Mouse (Mus musculus): ENCODE data around the gene Camk1g. TPM values are rescaled to one million over a fixed set of nuclear protein-coding genes. Genes with fewer than 3 reads are reported as not detected.

Camk1g gene
- polyA plus RNA-seq, 1 experiment from 2014 or later: 12.2 TPM

GRCm38 (mm10) chr1:193398728-193399437 is 28.8 kb upstream of the Camk1g start:
- no peak for DNase-seq (ENCODE audit: low spot score)
- Histone ChIP-seq H3K9me3 (ENCODE audit: control insufficient read depth, low read length) (no peaks in the 10 kb centered on the region), H3K27me3 (ENCODE audit: control insufficient read depth, insufficient read depth, low read length) (no peaks in the 10 kb centered on the region), H3K9ac (ENCODE audit: low read depth, low read length) (no peak overlapping the region), H3K27ac (ENCODE audit: low read depth, low read length) (no peak overlapping the region), H3K36me3 (ENCODE audit: control insufficient read depth, insufficient read depth, low read length) (no peaks in the 10 kb centered on the region), H3K4me2 (replicated peaks; ENCODE audit: low read depth, low read length) (no peak overlapping the region), H3K4me3 (ENCODE audit: low read depth, low read length) (no peak overlapping the region), H3K4me1 (replicated peaks; ENCODE audit: control insufficient read depth, insufficient read depth, low read length) (no peaks in the 10 kb centered on the region)
- ATAC-seq (ENCODE audit: low FRiP score): no peak
- 69% methylated on average over 2 of the region's 2 CpGs for WGBS

DNA sequence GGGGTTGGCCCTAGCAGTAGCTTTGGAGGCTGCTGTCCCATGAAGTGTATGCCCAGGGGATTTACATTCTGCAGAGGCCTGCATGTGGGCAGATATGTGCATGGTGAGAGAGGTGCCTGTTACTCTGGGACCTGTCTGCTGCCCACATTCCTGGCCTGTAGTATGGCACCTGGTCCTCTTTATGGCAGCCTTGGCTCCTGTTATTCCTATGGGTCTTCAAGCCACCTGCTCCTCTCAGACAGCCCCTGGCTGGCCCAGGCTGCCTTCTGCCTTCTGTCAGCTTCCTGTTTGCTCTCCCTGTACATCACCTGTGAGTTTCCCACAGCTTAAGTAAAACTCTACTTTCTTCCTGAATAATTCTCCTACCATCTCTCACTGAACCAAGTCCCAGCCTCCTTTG is 27.0 kb upstream of the Camk1g start:
- ATAC-seq (ENCODE audit: low FRiP score) (no peak), DNase-seq (ENCODE audit: low spot score) (no peak)
- Histone ChIP-seq H3K9ac (ENCODE audit: low read depth, low read length) (no peak overlapping the region), H3K36me3 (ENCODE audit: control insufficient read depth, insufficient read depth, low read length) (no peaks in the 10 kb centered on the region), H3K27me3 (ENCODE audit: control insufficient read depth, insufficient read depth, low read length) (no peaks in the 10 kb centered on the region), H3K9me3 (ENCODE audit: control insufficient read depth, low read length) (no peaks in the 10 kb centered on the region), H3K4me1 (replicated peaks; ENCODE audit: control insufficient read depth, insufficient read depth, low read length) (no peaks in the 10 kb centered on the region), H3K27ac (ENCODE audit: low read depth, low read length) (no peak overlapping the region), H3K4me2 (replicated peaks; ENCODE audit: low read depth, low read length) (no peak overlapping the region), H3K4me3 (ENCODE audit: low read depth, low read length) (no peak overlapping the region)

DNA sequence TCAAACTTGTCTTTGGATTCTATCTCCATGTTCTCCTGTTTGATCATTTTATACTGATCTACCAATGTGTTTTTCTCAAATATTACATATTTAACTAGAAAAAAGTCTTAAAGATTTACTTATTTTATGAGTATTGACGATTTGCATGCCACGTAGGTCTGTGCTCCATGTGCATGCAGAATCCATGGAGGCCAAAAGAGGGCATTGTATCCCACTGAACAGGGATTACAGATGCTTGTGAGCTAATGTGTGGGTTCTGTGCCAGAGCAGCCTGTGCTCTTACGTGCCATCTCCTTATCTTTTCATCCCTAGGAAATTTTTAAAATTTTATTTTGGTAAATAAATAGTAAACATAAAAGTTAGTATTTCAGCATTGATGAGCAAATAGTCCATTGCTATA is 22.2 kb upstream of the Camk1g start:
- Histone ChIP-seq H3K9me3 (ENCODE audit: control insufficient read depth, low read length) (no peaks in the 10 kb centered on the region), H3K27ac (ENCODE audit: low read depth, low read length) (no peak overlapping the region), H3K36me3 (ENCODE audit: control insufficient read depth, insufficient read depth, low read length) (no peaks in the 10 kb centered on the region), H3K27me3 (ENCODE audit: control insufficient read depth, insufficient read depth, low read length) (no peaks in the 10 kb centered on the region), H3K4me2 (replicated peaks; ENCODE audit: low read depth, low read length) (no peak overlapping the region), H3K4me3 (ENCODE audit: low read depth, low read length) (no peak overlapping the region), H3K4me1 (replicated peaks; ENCODE audit: control insufficient read depth, insufficient read depth, low read length) (peaks cover 3% of the 10 kb centered on the region), H3K9ac (ENCODE audit: low read depth, low read length) (no peak overlapping the region)
- no peak for ATAC-seq (ENCODE audit: low FRiP score)
- WGBS: 86% methylated on average over 3 of the region's 3 CpGs
- no peak for DNase-seq (ENCODE audit: low spot score)

DNA sequence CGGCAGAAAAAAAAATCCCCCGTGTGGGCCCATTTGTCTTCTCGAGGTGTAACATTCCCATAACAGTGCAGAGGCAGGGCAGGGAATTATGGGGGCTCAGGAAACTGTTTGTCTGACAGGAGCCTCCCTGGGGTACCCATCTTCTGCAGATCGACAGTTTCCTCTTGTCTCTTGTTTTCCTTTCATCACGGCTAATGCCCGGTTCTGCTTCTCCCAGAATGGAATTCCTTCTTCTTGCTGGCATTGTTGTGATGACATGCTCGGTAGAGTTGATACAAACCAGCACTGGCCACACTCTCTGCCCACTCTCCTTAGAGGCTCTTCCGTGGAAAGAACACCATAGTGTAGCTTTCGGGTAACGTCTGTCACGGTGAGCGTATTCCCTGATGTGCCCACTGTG is 19.9 kb upstream of the Camk1g start:
- H3K9ac ChIP-seq (ENCODE audit: low read depth, low read length): no peak overlapping the region
- H3K4me1 ChIP-seq (replicated peaks; ENCODE audit: control insufficient read depth, insufficient read depth, low read length): peaks cover 6% of the 10 kb centered on the region
- H3K4me2 ChIP-seq (replicated peaks; ENCODE audit: low read depth, low read length): no peak overlapping the region
- H3K27me3 ChIP-seq (ENCODE audit: control insufficient read depth, insufficient read depth, low read length): no peaks in the 10 kb centered on the region
- no peak for DNase-seq (ENCODE audit: low spot score)
- ATAC-seq (ENCODE audit: low FRiP score): no peak
- no peak overlapping the region for H3K4me3 ChIP-seq (ENCODE audit: low read depth, low read length)
- no peaks in the 10 kb centered on the region for H3K9me3 ChIP-seq (ENCODE audit: control insufficient read depth, low read length)
- no peaks in the 10 kb centered on the region for H3K36me3 ChIP-seq (ENCODE audit: control insufficient read depth, insufficient read depth, low read length)
- WGBS: 36% methylated on average over 12 of the region's 12 CpGs
- H3K27ac ChIP-seq (ENCODE audit: low read depth, low read length): peak overlapping the region; percentile 76

DNA sequence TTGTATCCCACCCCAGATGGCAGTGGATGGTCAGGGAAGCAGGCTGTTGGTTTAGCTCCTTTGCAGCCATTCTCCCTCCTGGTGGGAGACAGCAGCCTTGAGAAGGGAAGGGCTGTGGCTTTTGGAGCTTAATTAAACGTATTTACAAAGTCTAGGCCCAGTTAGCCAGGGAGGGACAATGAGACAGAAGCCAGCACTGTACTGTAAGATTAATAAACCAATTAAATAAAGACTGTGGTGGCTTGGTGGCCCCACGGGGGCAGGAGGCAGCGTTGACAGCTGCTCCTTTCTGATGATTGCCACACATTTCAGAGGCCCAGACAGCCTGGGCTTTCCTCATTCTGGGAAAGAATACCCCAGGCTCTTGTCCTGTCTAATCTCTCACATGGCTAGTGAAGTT is 19.4 kb upstream of the Camk1g start:
- Histone ChIP-seq H3K36me3 (ENCODE audit: control insufficient read depth, insufficient read depth, low read length) (no peaks in the 10 kb centered on the region), H3K4me3 (ENCODE audit: low read depth, low read length) (no peak overlapping the region), H3K27me3 (ENCODE audit: control insufficient read depth, insufficient read depth, low read length) (no peaks in the 10 kb centered on the region), H3K4me1 (replicated peaks; ENCODE audit: control insufficient read depth, insufficient read depth, low read length) (peaks cover 6% of the 10 kb centered on the region), H3K9me3 (ENCODE audit: control insufficient read depth, low read length) (no peaks in the 10 kb centered on the region), H3K27ac (ENCODE audit: low read depth, low read length) (peak overlapping the region; percentile 76), H3K4me2 (replicated peaks; ENCODE audit: low read depth, low read length) (no peak overlapping the region), H3K9ac (ENCODE audit: low read depth, low read length) (no peak overlapping the region)
- ATAC-seq (ENCODE audit: low FRiP score) (peak; percentile 55; the same call in 1 of the 2 replicates), DNase-seq (ENCODE audit: low spot score) (peak; percentile 45)
- 18% methylated on average over 3 of the region's 3 CpGs for WGBS

DNA sequence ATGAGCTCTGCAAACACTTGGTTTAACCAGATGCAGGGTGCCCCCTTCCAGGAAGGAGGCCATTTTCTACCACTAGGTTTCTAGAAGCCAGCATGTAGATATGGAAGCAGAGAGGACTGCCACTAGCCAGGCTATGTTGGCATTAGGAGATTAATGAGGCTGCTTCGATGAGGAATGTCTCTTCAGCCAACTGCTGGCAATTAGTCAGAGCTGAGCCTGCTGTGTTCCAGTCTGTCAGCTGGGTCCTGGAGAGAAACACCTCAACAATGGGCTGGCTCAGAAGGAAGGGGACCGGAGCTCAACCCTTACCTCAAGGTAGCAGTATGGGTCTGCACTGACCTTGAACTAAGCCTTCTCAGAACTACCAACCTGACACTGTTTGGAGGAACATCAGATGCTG is 17.1 kb upstream of the Camk1g start:
- Histone ChIP-seq H3K4me2 (replicated peaks; ENCODE audit: low read depth, low read length) (no peak overlapping the region), H3K27me3 (ENCODE audit: control insufficient read depth, insufficient read depth, low read length) (no peaks in the 10 kb centered on the region), H3K4me3 (ENCODE audit: low read depth, low read length) (no peak overlapping the region), H3K9me3 (ENCODE audit: control insufficient read depth, low read length) (no peaks in the 10 kb centered on the region), H3K4me1 (replicated peaks; ENCODE audit: control insufficient read depth, insufficient read depth, low read length) (peaks cover 6% of the 10 kb centered on the region), H3K27ac (ENCODE audit: low read depth, low read length) (no peak overlapping the region), H3K36me3 (ENCODE audit: control insufficient read depth, insufficient read depth, low read length) (no peaks in the 10 kb centered on the region), H3K9ac (ENCODE audit: low read depth, low read length) (no peak overlapping the region)
- ATAC-seq (ENCODE audit: low FRiP score): no peak
- no peak for DNase-seq (ENCODE audit: low spot score)
- 43% methylated on average over 2 of the region's 2 CpGs for whole genome bisulfite sequencing

DNA sequence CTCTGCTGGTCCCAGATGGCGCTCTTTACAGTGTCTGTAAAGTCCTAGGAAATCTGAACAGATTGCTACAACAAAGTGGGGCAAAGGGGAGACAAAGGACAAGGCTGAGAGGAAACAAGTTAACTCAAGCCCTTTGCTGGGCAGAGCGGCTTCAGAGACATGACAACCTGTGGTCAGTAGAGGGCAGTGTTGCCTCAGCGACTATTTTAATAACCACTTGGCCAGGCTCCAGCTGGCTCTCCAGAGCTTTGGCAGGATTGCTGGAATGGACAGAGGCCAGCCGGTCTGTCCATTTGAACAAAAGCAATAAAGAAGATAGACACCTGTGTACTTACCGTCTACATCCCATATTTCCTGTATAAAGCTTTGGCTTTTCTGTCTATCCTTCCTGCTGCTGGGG is 16.0 kb upstream of the Camk1g start:
- Histone ChIP-seq H3K36me3 (ENCODE audit: control insufficient read depth, insufficient read depth, low read length) (no peaks in the 10 kb centered on the region), H3K9ac (ENCODE audit: low read depth, low read length) (no peak overlapping the region), H3K4me1 (replicated peaks; ENCODE audit: control insufficient read depth, insufficient read depth, low read length) (peaks cover 9% of the 10 kb centered on the region), H3K27ac (ENCODE audit: low read depth, low read length) (0 out of 2 replicates have a peak overlapping the region, but pooled peaks have one; percentile 1), H3K4me3 (ENCODE audit: low read depth, low read length) (no peak overlapping the region), H3K4me2 (replicated peaks; ENCODE audit: low read depth, low read length) (no peak overlapping the region), H3K9me3 (ENCODE audit: control insufficient read depth, low read length) (no peaks in the 10 kb centered on the region), H3K27me3 (ENCODE audit: control insufficient read depth, insufficient read depth, low read length) (no peaks in the 10 kb centered on the region)
- WGBS: 2% methylated on average over 5 of the region's 5 CpGs
- DNase-seq (ENCODE audit: low spot score): peak; percentile 92
- 0 out of 2 replicates have a peak, but pooled peaks have one; percentile 9 for ATAC-seq (ENCODE audit: low FRiP score)

DNA sequence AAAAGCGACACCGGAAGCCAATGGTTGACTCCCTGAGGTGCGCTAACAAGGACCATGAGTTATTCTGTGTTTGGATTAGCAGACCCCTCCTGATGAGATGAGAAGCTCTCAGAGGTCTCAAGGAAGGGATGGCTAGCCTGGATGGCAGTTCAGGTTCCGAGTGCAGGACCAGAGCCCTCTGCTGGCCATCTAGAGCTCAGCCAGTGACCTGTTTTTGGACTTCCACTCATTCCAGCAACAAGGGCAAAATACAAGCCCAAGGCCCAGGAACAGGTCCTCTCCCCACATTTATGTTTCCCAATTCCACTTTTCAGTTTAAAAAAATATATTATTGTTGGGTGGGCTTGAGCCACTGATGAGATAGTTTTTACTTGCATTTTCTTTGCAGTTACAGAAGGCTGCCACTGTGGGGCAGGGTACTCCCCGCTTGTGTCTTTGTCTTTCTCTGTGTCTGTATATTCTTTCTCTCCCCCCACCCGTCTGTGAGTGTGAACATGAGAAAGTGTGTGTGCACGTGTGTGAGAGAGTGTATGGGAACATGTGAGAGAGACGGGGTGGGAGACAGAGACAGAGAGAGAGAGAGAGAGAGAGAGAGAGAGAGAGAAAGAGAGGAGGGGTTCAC is 12.9 kb upstream of the Camk1g start:
- WGBS: 5% methylated on average over 8 of the region's 8 CpGs
- peak overlapping the region; percentile 14 for H3K4me3 ChIP-seq (ENCODE audit: low read depth, low read length)
- no peaks in the 10 kb centered on the region for H3K27me3 ChIP-seq (ENCODE audit: control insufficient read depth, insufficient read depth, low read length)
- peak; percentile 73 for ATAC-seq (ENCODE audit: low FRiP score)
- no peak overlapping the region for H3K27ac ChIP-seq (ENCODE audit: low read depth, low read length)
- H3K9ac ChIP-seq (ENCODE audit: low read depth, low read length): no peak overlapping the region
- peaks cover 6% of the 10 kb centered on the region for H3K4me1 ChIP-seq (replicated peaks; ENCODE audit: control insufficient read depth, insufficient read depth, low read length)
- no peaks in the 10 kb centered on the region for H3K36me3 ChIP-seq (ENCODE audit: control insufficient read depth, insufficient read depth, low read length)
- peak overlapping the region; percentile 15 for H3K4me2 ChIP-seq (replicated peaks; ENCODE audit: low read depth, low read length)
- H3K9me3 ChIP-seq (ENCODE audit: control insufficient read depth, low read length): no peaks in the 10 kb centered on the region
- peak; percentile 78 for DNase-seq (ENCODE audit: low spot score)

DNA sequence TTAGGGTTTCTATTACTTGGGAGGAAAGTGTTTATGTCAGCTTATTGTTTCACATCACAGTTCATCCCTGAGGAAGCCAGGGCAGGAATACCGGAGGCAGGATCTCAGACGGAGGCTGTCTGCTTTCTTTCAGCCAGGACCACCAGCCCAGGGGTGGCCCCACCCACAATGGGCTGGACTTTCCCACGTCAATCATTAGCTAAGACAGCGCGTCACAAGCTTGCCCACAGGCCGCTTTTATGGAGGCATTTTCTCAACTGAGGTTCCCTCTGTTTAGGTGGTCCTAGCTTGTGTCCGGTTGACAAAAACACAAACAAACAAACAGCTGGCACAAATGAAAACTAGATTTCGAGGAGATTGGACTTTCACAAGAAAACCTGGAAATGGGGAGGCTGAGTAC is 12.3 kb upstream of the Camk1g start:
- DNase-seq (ENCODE audit: low spot score): peak; percentile 85
- peak overlapping the region; percentile 15 for H3K4me2 ChIP-seq (replicated peaks; ENCODE audit: low read depth, low read length)
- WGBS: 0% methylated on average over 8 of the region's 8 CpGs
- peaks cover 6% of the 10 kb centered on the region for H3K4me1 ChIP-seq (replicated peaks; ENCODE audit: control insufficient read depth, insufficient read depth, low read length)
- H3K27ac ChIP-seq (ENCODE audit: low read depth, low read length): no peak overlapping the region
- peak overlapping the region; percentile 14 for H3K4me3 ChIP-seq (ENCODE audit: low read depth, low read length)
- H3K9me3 ChIP-seq (ENCODE audit: control insufficient read depth, low read length): no peaks in the 10 kb centered on the region
- peak; percentile 83 for ATAC-seq (ENCODE audit: low FRiP score)
- H3K9ac ChIP-seq (ENCODE audit: low read depth, low read length): peak overlapping the region; percentile 2; the same call in 1 of the 2 replicates
- no peaks in the 10 kb centered on the region for H3K27me3 ChIP-seq (ENCODE audit: control insufficient read depth, insufficient read depth, low read length)
- H3K36me3 ChIP-seq (ENCODE audit: control insufficient read depth, insufficient read depth, low read length): no peaks in the 10 kb centered on the region
